Mouse (Mus musculus): ENCODE results near the gene March2. TPM values are rescaled to one million over a fixed set of nuclear protein-coding genes. Genes with fewer than 3 reads are reported as not detected.
A peak's percentile ranks its signal among the peaks of the same experiment; 100 is the strongest.

March2 gene
- polyA plus RNA-seq, 1 experiment from 2014 or later, result 51.2 TPM

- peaks cover 8% of the 10 kb centered on the region; the same call in 1 of the 2 replicates for H3K4me1 ChIP-seq (replicated peaks; ENCODE audit: control insufficient read depth, insufficient read depth, low read length)
- peak; percentile 74 for ATAC-seq
- peak overlapping the region; percentile 78 for H3K4me2 ChIP-seq (replicated peaks; ENCODE audit: low read depth)
- no peaks in the 10 kb centered on the region for H3K36me3 ChIP-seq (ENCODE audit: control insufficient read depth, insufficient read depth)
- no peaks in the 10 kb centered on the region for H3K9me3 ChIP-seq (ENCODE audit: control insufficient read depth)
- H3K27ac ChIP-seq (ENCODE audit: low read depth, low read length), result peak overlapping the region; percentile 94
- peak overlapping the region; percentile 98 for H3K9ac ChIP-seq (ENCODE audit: low read depth, low read length)
- peak; percentile 74 for TF ChIP-seq CTCF (IDR thresholded peaks at IDR 0.05; ENCODE audit: low read depth)
- under 1% methylated on average over 42 of the region's 44 CpGs for WGBS
- peak overlapping the region; percentile 87 for H3K4me3 ChIP-seq (ENCODE audit: low read depth, low read length)
- H3K27me3 ChIP-seq (replicated peaks; ENCODE audit: control insufficient read depth, insufficient read depth, low read length), result no peaks in the 10 kb centered on the region
Measured at GRCm38 (mm10) chr17:33684671-33685231, 33.7 kb downstream of the March2 start.

GRCm38 (mm10) chr17:33681767-33682166 lies 36.7 kb downstream of the March2 start:
- Histone ChIP-seq H3K9ac (ENCODE audit: low read depth, low read length) (no peak overlapping the region), H3K4me1 (replicated peaks; ENCODE audit: control insufficient read depth, insufficient read depth, low read length) (peaks cover 12% of the 10 kb centered on the region; the same call in 1 of the 2 replicates), H3K4me2 (replicated peaks; ENCODE audit: low read depth) (no peak overlapping the region), H3K36me3 (ENCODE audit: control insufficient read depth, insufficient read depth) (no peaks in the 10 kb centered on the region; the same call in 1 of the 2 replicates), H3K27me3 (replicated peaks; ENCODE audit: control insufficient read depth, insufficient read depth, low read length) (no peaks in the 10 kb centered on the region), H3K4me3 (ENCODE audit: low read depth, low read length) (no peak overlapping the region), H3K27ac (ENCODE audit: low read depth, low read length) (0 out of 2 replicates have a peak overlapping the region, but pooled peaks have one; percentile 2), H3K9me3 (ENCODE audit: control insufficient read depth) (no peaks in the 10 kb centered on the region)
- no peak for TF ChIP-seq CTCF (IDR thresholded peaks at IDR 0.05; ENCODE audit: low read depth)
- no peak for ATAC-seq

GRCm38 (mm10) chr17:33678771-33679170 lies 39.7 kb downstream of the March2 start:
- Histone ChIP-seq H3K4me3 (ENCODE audit: low read depth, low read length) (no peak overlapping the region), H3K4me1 (replicated peaks; ENCODE audit: control insufficient read depth, insufficient read depth, low read length) (peaks cover 9% of the 10 kb centered on the region; the same call in 1 of the 2 replicates), H3K9ac (ENCODE audit: low read depth, low read length) (no peak overlapping the region), H3K27ac (ENCODE audit: low read depth, low read length) (no peak overlapping the region), H3K36me3 (ENCODE audit: control insufficient read depth, insufficient read depth) (peaks cover 6% of the 10 kb centered on the region), H3K27me3 (replicated peaks; ENCODE audit: control insufficient read depth, insufficient read depth, low read length) (no peaks in the 10 kb centered on the region), H3K9me3 (ENCODE audit: control insufficient read depth) (no peaks in the 10 kb centered on the region), H3K4me2 (replicated peaks; ENCODE audit: low read depth) (no peak overlapping the region)
- no peak for TF ChIP-seq CTCF (IDR thresholded peaks at IDR 0.05; ENCODE audit: low read depth)
- no peak for ATAC-seq

- Histone ChIP-seq H3K9me3 (ENCODE audit: control insufficient read depth) (no peaks in the 10 kb centered on the region), H3K9ac (ENCODE audit: low read depth, low read length) (no peak overlapping the region), H3K27ac (ENCODE audit: low read depth, low read length) (no peak overlapping the region), H3K4me3 (ENCODE audit: low read depth, low read length) (no peak overlapping the region), H3K4me2 (replicated peaks; ENCODE audit: low read depth) (no peak overlapping the region), H3K36me3 (ENCODE audit: control insufficient read depth, insufficient read depth) (peaks cover 6% of the 10 kb centered on the region), H3K4me1 (replicated peaks; ENCODE audit: control insufficient read depth, insufficient read depth, low read length) (0 out of 2 replicates have a peak, but pooled peaks cover 6% of the 10 kb centered on the region), H3K27me3 (replicated peaks; ENCODE audit: control insufficient read depth, insufficient read depth, low read length) (no peaks in the 10 kb centered on the region)
- ATAC-seq, result no peak
- 70% methylated on average over 2 of the region's 2 CpGs for WGBS
- no peak for TF ChIP-seq CTCF (IDR thresholded peaks at IDR 0.05; ENCODE audit: low read depth)
Measured at GRCm38 (mm10) chr17:33676086-33676485, 42.4 kb downstream of the March2 start.

GRCm38 (mm10) chr17:33675452-33675851 lies 43.0 kb downstream of the March2 start:
- Histone ChIP-seq H3K36me3 (ENCODE audit: control insufficient read depth, insufficient read depth) (peaks cover 6% of the 10 kb centered on the region), H3K27ac (ENCODE audit: low read depth, low read length) (no peak overlapping the region), H3K9me3 (ENCODE audit: control insufficient read depth) (no peaks in the 10 kb centered on the region), H3K4me2 (replicated peaks; ENCODE audit: low read depth) (no peak overlapping the region), H3K4me1 (replicated peaks; ENCODE audit: control insufficient read depth, insufficient read depth, low read length) (0 out of 2 replicates have a peak, but pooled peaks cover 6% of the 10 kb centered on the region), H3K27me3 (replicated peaks; ENCODE audit: control insufficient read depth, insufficient read depth, low read length) (no peaks in the 10 kb centered on the region), H3K9ac (ENCODE audit: low read depth, low read length) (no peak overlapping the region), H3K4me3 (ENCODE audit: low read depth, low read length) (no peak overlapping the region)
- TF ChIP-seq CTCF (IDR thresholded peaks at IDR 0.05; ENCODE audit: low read depth), result no peak
- no peak for ATAC-seq

- Histone ChIP-seq H3K4me2 (replicated peaks; ENCODE audit: low read depth) (no peak overlapping the region), H3K9me3 (ENCODE audit: control insufficient read depth) (no peaks in the 10 kb centered on the region), H3K9ac (ENCODE audit: low read depth, low read length) (no peak overlapping the region), H3K4me1 (replicated peaks; ENCODE audit: control insufficient read depth, insufficient read depth, low read length) (no peaks in the 10 kb centered on the region), H3K36me3 (ENCODE audit: control insufficient read depth, insufficient read depth) (peaks cover 10% of the 10 kb centered on the region), H3K4me3 (ENCODE audit: low read depth, low read length) (no peak overlapping the region), H3K27me3 (replicated peaks; ENCODE audit: control insufficient read depth, insufficient read depth, low read length) (no peaks in the 10 kb centered on the region), H3K27ac (ENCODE audit: low read depth, low read length) (no peak overlapping the region)
- no peak for TF ChIP-seq CTCF (IDR thresholded peaks at IDR 0.05; ENCODE audit: low read depth)
- 89% methylated on average over 1 of the region's 1 CpGs for WGBS
- no peak for ATAC-seq
Measured at GRCm38 (mm10) chr17:33673837-33674236, 44.6 kb downstream of the March2 start.

Data from intestine, postnatal 0 days (tissue).